In genomic region chr19:42166130-42166529, GRCm38 (mm10) we compare ENCODE assay signal across 8 mouse cellular contexts. TPM values are rescaled to one million over a fixed set of nuclear protein-coding genes. Genes with fewer than 3 reads are reported as not detected.
DNase-seq lines count a peak whose midpoint lies in the region; ATAC-seq lines count a peak whose summit lies in the region.

No protein-coding gene starts in this region.

- H3K9me3 ChIP-seq in intestine, embryonic 14.5 days (ENCODE audit: control insufficient read depth, low read length) = no peaks in the 10 kb centered on the region

- H3K36me3 ChIP-seq in intestine, embryonic 14.5 days (ENCODE audit: control insufficient read depth, insufficient read depth, low read length) = no peaks in the 10 kb centered on the region

- 2% methylated on average over 12 of the region's 12 CpGs for WGBS in intestine, embryonic 14.5 days

- peak; percentile 96 for DNase-seq in gastrocnemius, postnatal 10 days
- DNase-seq in intestine, embryonic 14.5 days (ENCODE audit: low spot score) = peak; percentile 98
- peak; percentile 88 to 93 for DNase-seq in left cerebral cortex, postnatal 14 days (ENCODE audit: low spot score in 2 of 2)
- DNase-seq in mesoderm, embryonic 11.5 days (ENCODE audit: low read depth, low spot score) = peak; percentile 89
- peak; percentile 95 for DNase-seq in right cerebral cortex, postnatal 14 days
- peak; percentile 94 for DNase-seq in urinary bladder, postnatal 14 days (ENCODE audit: low spot score)

- ATAC-seq in activated CD4-positive, CD25-positive, alpha-beta regulatory T cell, adult 4 months = peak; percentile 22
- peak; percentile 41; the same call in 1 of the 2 replicates for ATAC-seq in common myeloid progenitor, adult 5-6 weeks (replicated peaks; ENCODE audit: low read depth, poor library complexity, severe bottlenecking)
- ATAC-seq in intestine, embryonic 14.5 days (replicated peaks; ENCODE audit: low FRiP score, low TSS enrichment, low read depth) = no peak

- H3K27ac ChIP-seq in intestine, embryonic 14.5 days (ENCODE audit: low read depth) = no peak overlapping the region

- peaks cover 2% of the 10 kb centered on the region for H3K4me1 ChIP-seq in intestine, embryonic 14.5 days (replicated peaks; ENCODE audit: control insufficient read depth, insufficient read depth, low read length)

- no peak overlapping the region for H3K4me3 ChIP-seq in intestine, embryonic 14.5 days (ENCODE audit: low read depth, low read length)

- H3K9ac ChIP-seq in intestine, embryonic 14.5 days (ENCODE audit: low read length) = no peak overlapping the region

- H3K27me3 ChIP-seq in intestine, embryonic 14.5 days (replicated peaks; ENCODE audit: control insufficient read depth, insufficient read depth, low read length) = peaks cover 5% of the 10 kb centered on the region; the same call in 1 of the 2 replicates

- H3K4me2 ChIP-seq in intestine, embryonic 14.5 days (ENCODE audit: low read length) = peak overlapping the region; percentile 36

- intact Hi-C loops in left cerebral cortex, postnatal 14 days (cut with DNase I) = loop anchor here (5.0 kb wide), 1 partner anchor 74 kb away; the partner anchor contains the start of gene Pi4k2a

RNA-seq across cellular contexts. Expression of gene Zfyve27, which starts 2.4 kb away (rescaled TPM):
- 10 to 100 TPM; 13.9 to 15.2 TPM for polyA plus RNA-seq in activated CD4-positive, CD25-positive, alpha-beta regulatory T cell, adult 4 months (2017; shearing (Covaris generic))
- total RNA-seq in common myeloid progenitor, adult 5-6 weeks (2017) = 15.5 and 17.5 TPM in 2 replicates
- 10 to 100 TPM; 12.5 to 17.4 TPM for total RNA-seq in gastrocnemius, postnatal 10 days (2021)
- polyA plus RNA-seq in intestine, embryonic 14.5 days (2014; fragmentation: Nextera tagmentation; extraction: Ambion mirVana) = 17.5 TPM in 2 replicates
- total RNA-seq in left cerebral cortex, postnatal 14 days (2021) = 10 to 100 TPM; 93.8 to 94.6 TPM

RNA-seq across cellular contexts. Expression of gene Marveld1, which starts 18.9 kb away (rescaled TPM):
- 1 to 10 TPM; 5.7 to 6.5 TPM for polyA plus RNA-seq in activated CD4-positive, CD25-positive, alpha-beta regulatory T cell, adult 4 months (2017; shearing (Covaris generic))
- 10.7 and 12.0 TPM in 2 replicates for total RNA-seq in common myeloid progenitor, adult 5-6 weeks (2017)
- total RNA-seq in gastrocnemius, postnatal 10 days (2021) = 10 to 100 TPM; 16.9 to 23.5 TPM
- 10.1 and 10.3 TPM in 2 replicates for polyA plus RNA-seq in intestine, embryonic 14.5 days (2014; fragmentation: Nextera tagmentation; extraction: Ambion mirVana)
- total RNA-seq in left cerebral cortex, postnatal 14 days (2021) = 10 to 100 TPM; 10.3 to 11.1 TPM

RNA-seq across cellular contexts. Expression of gene Sfrp5, which starts 35.9 kb away (rescaled TPM):
- not detected for polyA plus RNA-seq in activated CD4-positive, CD25-positive, alpha-beta regulatory T cell, adult 4 months (2017; shearing (Covaris generic))
- total RNA-seq in common myeloid progenitor, adult 5-6 weeks (2017) = not detected in 2 replicates
- total RNA-seq in gastrocnemius, postnatal 10 days (2021) = 1 to 10 TPM; 5.7 to 6.8 TPM
- 16.2 and 46.3 TPM in 2 replicates for polyA plus RNA-seq in intestine, embryonic 14.5 days (2014; fragmentation: Nextera tagmentation; extraction: Ambion mirVana)
- total RNA-seq in left cerebral cortex, postnatal 14 days (2021) = under 1 TPM; 0.31 to 0.80 TPM

RNA-seq across cellular contexts. Expression of gene Avpi1, which starts 37.3 kb away (rescaled TPM):
- 1 to 10 TPM; 9.2 to 9.7 TPM for polyA plus RNA-seq in activated CD4-positive, CD25-positive, alpha-beta regulatory T cell, adult 4 months (2017; shearing (Covaris generic))
- 3.1 and 5.1 TPM in 2 replicates for total RNA-seq in common myeloid progenitor, adult 5-6 weeks (2017)
- total RNA-seq in gastrocnemius, postnatal 10 days (2021) = 10 to 100 TPM in 1 of 2 experiments, 1 to 10 TPM in 1; 8.3 to 10.3 TPM
- 33.6 and 35.2 TPM in 2 replicates for polyA plus RNA-seq in intestine, embryonic 14.5 days (2014; fragmentation: Nextera tagmentation; extraction: Ambion mirVana)
- 10 to 100 TPM; 28.8 to 29.0 TPM for total RNA-seq in left cerebral cortex, postnatal 14 days (2021)
